Mouse (Mus musculus) MEL (cell line): ENCODE results near the gene Fut2. TPM values are rescaled to one million over a fixed set of nuclear protein-coding genes. Genes with fewer than 3 reads are reported as not detected.

ENCODE experiments used
- DNase-seq: peaks from one replicate; pipeline ENCODE4 v3.0.0; 2011; ENCODE audit warnings: low read depth, low spot score
- H3K27ac ChIP-seq: 2 replicates; pipeline ENCODE4 v1.5.1; 2012; ENCODE audit warnings: low read depth, mild to moderate bottlenecking, control low read depth, low read length, moderate library complexity; ENCODE audit not compliant: control insufficient read depth
- H3K27me3 ChIP-seq, 2 experiments: fragments of 150-350 bp in 1 of 2; sonication (generic) in 1 of 2; 2 replicates each; pipeline ENCODE4 v1.6.1; 2012; ENCODE audit warnings: low read length in 2 of 2, mild to moderate bottlenecking in 2 of 2, improper control_type of control experiment in 1 of 2, moderate library complexity in 1 of 2; ENCODE audit not compliant: insufficient read depth in 2 of 2, control insufficient read depth in 1 of 2
- H3K36me3 ChIP-seq, 2 experiments: 2 replicates each; pipeline ENCODE4 v1.6.1; 2012 to 2014; ENCODE audit warnings: low read length in 2 of 2, improper control_type of control experiment in 1 of 2, inconsistent platforms in 1 of 2, mild to moderate bottlenecking in 1 of 2; ENCODE audit not compliant: insufficient read depth in 2 of 2, control insufficient read depth in 1 of 2
- H3K4me1 ChIP-seq, 2 experiments: fragments of 150-350 bp in 1 of 2; sonication (generic) in 1 of 2; 2 replicates each; pipeline ENCODE4 v1.6.1; 2012; ENCODE audit warnings: low read length in 2 of 2, improper control_type of control experiment in 1 of 2, mild to moderate bottlenecking in 1 of 2; ENCODE audit not compliant: insufficient read depth in 2 of 2, control insufficient read depth in 1 of 2
- H3K4me3 ChIP-seq, 2 experiments: fragments of 150-350 bp in 1 of 2; sonication (generic) in 1 of 2; 2 replicates each; pipeline ENCODE4 v1.5.1; 2012; ENCODE audit warnings: low read depth in 2 of 2, low read length in 2 of 2, mild to moderate bottlenecking in 2 of 2, moderate library complexity in 2 of 2, control low read depth in 1 of 2, improper control_type of control experiment in 1 of 2; ENCODE audit not compliant: control insufficient read depth in 1 of 2, insufficient read depth in 1 of 2
- H3K79me2 ChIP-seq: 2 replicates; pipeline ENCODE4 v1.6.1; 2012; ENCODE audit warnings: mild to moderate bottlenecking, low read length, moderate library complexity; ENCODE audit not compliant: control insufficient read depth, poor library complexity, insufficient read depth
- H3K9ac ChIP-seq: 2 replicates; pipeline ENCODE4 v1.6.1; 2012; ENCODE audit warnings: low read depth, mild to moderate bottlenecking, control low read depth, low read length, moderate library complexity; ENCODE audit not compliant: control insufficient read depth, poor library complexity, severe bottlenecking
- H3K9me3 ChIP-seq: fragments of 150-350 bp; sonication (generic); replicated peaks from 2 replicates; pipeline ENCODE4 v1.6.1; 2012; ENCODE audit warnings: mild to moderate bottlenecking, low read length, improper control_type of control experiment, moderate library complexity; ENCODE audit not compliant: insufficient read depth
- CHD1 ChIP-seq: IDR thresholded peaks from 2 replicates; pipeline ENCODE4 v1.6.1; 2012; ENCODE audit warnings: low read depth, mild to moderate bottlenecking, inconsistent platforms, low read length, improper control_type of control experiment
- CHD2 ChIP-seq: IDR thresholded peaks from 2 replicates; pipeline ENCODE4 v1.6.1; 2011; ENCODE audit warnings: low read length, improper control_type of control experiment
- CTCF ChIP-seq, 3 experiments: IDR thresholded peaks in 2 of 3; conservative IDR thresholded peaks in 1 of 3; 2 replicates each; pipeline ENCODE4 v1.5.1; 2011 to 2012; ENCODE audit warnings: low read length in 3 of 3, low read depth in 2 of 3, mild to moderate bottlenecking in 2 of 3, improper control_type of control experiment in 1 of 3, inconsistent platforms in 1 of 3, mixed read lengths in 1 of 3, moderate library complexity in 1 of 3; ENCODE audit not compliant: control insufficient read depth in 1 of 3, insufficient read depth in 1 of 3, poor library complexity in 1 of 3, severe bottlenecking in 1 of 3
- ELF1 ChIP-seq: IDR thresholded peaks from 2 replicates; pipeline ENCODE4 v1.6.1; 2014; ENCODE audit warnings: low read depth, mild to moderate bottlenecking, inconsistent platforms, low read length, improper control_type of control experiment, moderate library complexity
- EP300 ChIP-seq, 2 experiments: IDR thresholded peaks; 2 replicates each; pipeline ENCODE4 v1.6.1; 2011; ENCODE audit warnings: improper control_type of control experiment in 2 of 2, low read length in 2 of 2, low read depth in 1 of 2, mild to moderate bottlenecking in 1 of 2
- GABPA ChIP-seq: IDR thresholded peaks from 2 replicates; pipeline ENCODE4 v1.6.1; 2012; ENCODE audit warnings: low read depth, mild to moderate bottlenecking, inconsistent platforms, low read length, improper control_type of control experiment, moderate library complexity
- JUND ChIP-seq: IDR thresholded peaks from 2 replicates; pipeline ENCODE4 v1.6.1; 2011; ENCODE audit warnings: low read depth, mild to moderate bottlenecking, improper control_type of control experiment, low read length
- MAFK ChIP-seq: IDR thresholded peaks from 2 replicates; pipeline ENCODE4 v1.6.1; 2011; ENCODE audit warnings: low read depth, mild to moderate bottlenecking, low read length, improper control_type of control experiment, borderline replicate concordance
- MXI1 ChIP-seq: IDR thresholded peaks from 2 replicates; pipeline ENCODE4 v1.6.1; 2011; ENCODE audit warnings: mild to moderate bottlenecking, low read depth, low read length, improper control_type of control experiment
- POLR2A ChIP-seq, 2 experiments: IDR thresholded peaks; 2 replicates each; pipeline ENCODE4 v1.6.1; 2011 to 2012; ENCODE audit warnings: low read length in 2 of 2, mild to moderate bottlenecking in 2 of 2, control low read depth in 1 of 2, improper control_type of control experiment in 1 of 2, low read depth in 1 of 2, moderate library complexity in 1 of 2; ENCODE audit not compliant: control insufficient read depth in 1 of 2, insufficient read depth in 1 of 2, poor library complexity in 1 of 2
- POLR2AphosphoS2 ChIP-seq: IDR thresholded peaks from 2 replicates; pipeline ENCODE4 v1.6.1; 2011; ENCODE audit warnings: low read length, improper control_type of control experiment
- RAD21 ChIP-seq: IDR thresholded peaks from 2 replicates; pipeline ENCODE4 v1.6.1; 2011; ENCODE audit warnings: mild to moderate bottlenecking, low read depth, low read length, improper control_type of control experiment
- RCOR1 ChIP-seq: IDR thresholded peaks from 2 replicates; pipeline ENCODE4 v1.6.1; 2012; ENCODE audit warnings: low read depth, mild to moderate bottlenecking, inconsistent platforms, low read length, improper control_type of control experiment
- SMC3 ChIP-seq: IDR thresholded peaks from 2 replicates; pipeline ENCODE4 v1.6.1; 2011; ENCODE audit warnings: low read depth, low read length, improper control_type of control experiment
- TAL1 ChIP-seq: IDR thresholded peaks from 2 replicates; pipeline ENCODE4 v1.6.1; 2012; ENCODE audit warnings: mild to moderate bottlenecking, inconsistent platforms, low read length, moderate library complexity, mixed read lengths
- USF1 ChIP-seq: IDR thresholded peaks from 2 replicates; pipeline ENCODE4 v1.6.1; 2014; ENCODE audit warnings: low read depth, mild to moderate bottlenecking, inconsistent platforms, low read length, improper control_type of control experiment, moderate library complexity
- USF2 ChIP-seq, 2 experiments: IDR thresholded peaks; 2 replicates each; pipeline ENCODE4 v1.6.1; 2011 to 2012; ENCODE audit warnings: improper control_type of control experiment in 2 of 2, low read length in 2 of 2, borderline replicate concordance in 1 of 2, inconsistent platforms in 1 of 2, low read depth in 1 of 2, mild to moderate bottlenecking in 1 of 2; ENCODE audit not compliant: insufficient read depth in 1 of 2
- ZNF384 ChIP-seq: IDR thresholded peaks from 2 replicates; pipeline ENCODE4 v1.6.1; 2012; ENCODE audit warnings: low read depth, mild to moderate bottlenecking, inconsistent platforms, low read length, improper control_type of control experiment
- polyA plus RNA-seq, 2 experiments: library from polyadenylated mRNA; stranded (reverse) in 1 of 2; unstranded in 1 of 2; fragments of >175 nt in 1 of 2; fragments of >200 nt in 1 of 2; gene quantifications; 2 replicates each; pipeline versions ENCODE4 v1.2.1 to v1.2.4; 2012; ENCODE audit warnings: low replicate concordance in 2 of 2, low read depth in 1 of 2; ENCODE audit not compliant: insufficient read length in 2 of 2, insufficient read depth in 1 of 2, missing spikeins in 1 of 2
- total RNA-seq: library from RNA; depleted of rRNA; stranded (reverse); fragments of 300-350 nt; gene quantifications from 2 replicates; pipeline ENCODE4 v1.2.3, GENCODE M21; 2012

Gene Fut2
- total and polyA plus RNA-seq, 3 experiments, result not detected

GRCm38 (mm10) chr7:45644872-45645590 lies 21.2 kb downstream of the Fut2 start:
- peaks cover 0 to 1% of the 10 kb centered on the region in 2 experiments; a peak in 1 of 4 replicates for H3K27me3 ChIP-seq
- no peaks in the 10 kb centered on the region for H3K4me1 ChIP-seq

GRCm38 (mm10) chr7:45644183-45644582 lies 22.0 kb downstream of the Fut2 start:
- Histone ChIP-seq H3K9ac (no peak overlapping the region), H3K4me1 (no peaks in the 10 kb centered on the region), H3K27me3 (peaks cover 0 to 1% of the 10 kb centered on the region in 2 experiments; a peak in 1 of 4 replicates)

More at GRCm38 (mm10) chr7:45644872-45645590, 21.2 kb downstream of the Fut2 start:
- H3K9me3 ChIP-seq, result no peaks in the 10 kb centered on the region
- DNase-seq, result no peak
- no peak for TF ChIP-seq TAL1
- TF ChIP-seq JUND, result no peak
- no peak for TF ChIP-seq MAFK
- TF ChIP-seq RCOR1, result no peak
- no peak for TF ChIP-seq CHD1
- TF ChIP-seq POLR2AphosphoS2, result no peak
- TF ChIP-seq CTCF (IDR thresholded peaks at IDR 0.05 in 2 of 3, conservative IDR thresholded peaks at IDR 0.05 in 1 of 3; ENCODE audit: control insufficient read depth in 1 of 3, insufficient read depth in 1 of 3, low read depth in 2 of 3, low read length in 3 of 3, poor library complexity in 1 of 3, severe bottlenecking in 1 of 3), result no peak
- no peak for TF ChIP-seq RAD21
- TF ChIP-seq GABPA, result no peak
- TF ChIP-seq ZNF384, result no peak
- no peak for TF ChIP-seq SMC3
- TF ChIP-seq MXI1, result no peak
- TF ChIP-seq EP300 (IDR thresholded peaks at IDR 0.05; ENCODE audit: low read depth in 1 of 2, low read length in 2 of 2), result no peak
- TF ChIP-seq, all 39 proteins: peak for 0
- no peaks in the 10 kb centered on the region for H3K79me2 ChIP-seq
- no peak overlapping the region for H3K9ac ChIP-seq
- H3K27ac ChIP-seq, result no peak overlapping the region
- no peaks in the 10 kb centered on the region for H3K36me3 ChIP-seq
- no peak overlapping the region for H3K4me3 ChIP-seq

More at GRCm38 (mm10) chr7:45644183-45644582, 22.0 kb downstream of the Fut2 start:
- Histone ChIP-seq H3K27ac (no peak overlapping the region), H3K4me3 (no peak overlapping the region), H3K9me3 (no peaks in the 10 kb centered on the region), H3K36me3 (no peaks in the 10 kb centered on the region), H3K79me2 (no peaks in the 10 kb centered on the region)
- no peak for TF ChIP-seq USF1
- no peak for TF ChIP-seq POLR2A (IDR thresholded peaks at IDR 0.05; ENCODE audit: control insufficient read depth in 1 of 2, insufficient read depth in 1 of 2, low read depth in 1 of 2, low read length in 2 of 2, poor library complexity in 1 of 2)
- TF ChIP-seq POLR2AphosphoS2, result no peak
- no peak for TF ChIP-seq USF2 (IDR thresholded peaks at IDR 0.05; ENCODE audit: borderline replicate concordance in 1 of 2, insufficient read depth in 1 of 2, low read depth in 1 of 2, low read length in 2 of 2)
- no peak for TF ChIP-seq RAD21
- TF ChIP-seq ELF1, result no peak
- no peak for TF ChIP-seq CHD2
- DNase-seq, result no peak
